Mouse (Mus musculus): ENCODE data around the gene Clcf1. TPM values are rescaled to one million over a fixed set of nuclear protein-coding genes. Genes with fewer than 3 reads are reported as not detected.
A peak's percentile ranks its signal among the peaks of the same experiment; 100 is the strongest.

Gene Clcf1
- polyA plus RNA-seq, 1 experiment from 2014 or later, result 0.39 TPM

DNA sequence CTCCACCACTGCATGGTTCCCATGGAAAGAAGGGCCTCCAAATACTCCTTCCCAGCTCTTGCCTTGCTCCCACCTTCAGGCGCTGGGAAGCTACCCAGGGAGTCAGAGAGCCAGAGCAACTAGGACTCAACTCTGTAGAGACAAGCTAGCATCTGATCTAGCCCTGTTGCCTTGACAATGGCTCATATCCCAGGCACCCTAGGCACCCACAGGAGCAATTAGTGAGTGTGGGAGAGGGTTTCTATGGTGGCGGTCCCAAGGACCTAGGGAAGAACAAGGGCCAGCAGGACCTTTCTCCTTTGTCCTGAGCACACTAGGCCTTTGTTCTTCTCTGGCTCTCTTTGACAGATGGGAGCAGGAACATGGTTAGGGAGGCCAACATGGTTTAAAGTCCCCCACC is 30.3 kb upstream of the Clcf1 start:
- Histone ChIP-seq H3K27ac (replicated peaks) (no peak overlapping the region), H3K27me3 (no peaks in the 10 kb centered on the region), H3K4me2 (replicated peaks) (no peak overlapping the region), H3K36me3 (no peaks in the 10 kb centered on the region), H3K4me1 (peaks cover 8% of the 10 kb centered on the region), H3K9me3 (no peaks in the 10 kb centered on the region), H3K4me3 (no peak overlapping the region), H3K9ac (replicated peaks) (no peak overlapping the region)
- 68% methylated on average over 2 of the region's 2 CpGs for WGBS
- ATAC-seq (replicated peaks), result no peak

DNA sequence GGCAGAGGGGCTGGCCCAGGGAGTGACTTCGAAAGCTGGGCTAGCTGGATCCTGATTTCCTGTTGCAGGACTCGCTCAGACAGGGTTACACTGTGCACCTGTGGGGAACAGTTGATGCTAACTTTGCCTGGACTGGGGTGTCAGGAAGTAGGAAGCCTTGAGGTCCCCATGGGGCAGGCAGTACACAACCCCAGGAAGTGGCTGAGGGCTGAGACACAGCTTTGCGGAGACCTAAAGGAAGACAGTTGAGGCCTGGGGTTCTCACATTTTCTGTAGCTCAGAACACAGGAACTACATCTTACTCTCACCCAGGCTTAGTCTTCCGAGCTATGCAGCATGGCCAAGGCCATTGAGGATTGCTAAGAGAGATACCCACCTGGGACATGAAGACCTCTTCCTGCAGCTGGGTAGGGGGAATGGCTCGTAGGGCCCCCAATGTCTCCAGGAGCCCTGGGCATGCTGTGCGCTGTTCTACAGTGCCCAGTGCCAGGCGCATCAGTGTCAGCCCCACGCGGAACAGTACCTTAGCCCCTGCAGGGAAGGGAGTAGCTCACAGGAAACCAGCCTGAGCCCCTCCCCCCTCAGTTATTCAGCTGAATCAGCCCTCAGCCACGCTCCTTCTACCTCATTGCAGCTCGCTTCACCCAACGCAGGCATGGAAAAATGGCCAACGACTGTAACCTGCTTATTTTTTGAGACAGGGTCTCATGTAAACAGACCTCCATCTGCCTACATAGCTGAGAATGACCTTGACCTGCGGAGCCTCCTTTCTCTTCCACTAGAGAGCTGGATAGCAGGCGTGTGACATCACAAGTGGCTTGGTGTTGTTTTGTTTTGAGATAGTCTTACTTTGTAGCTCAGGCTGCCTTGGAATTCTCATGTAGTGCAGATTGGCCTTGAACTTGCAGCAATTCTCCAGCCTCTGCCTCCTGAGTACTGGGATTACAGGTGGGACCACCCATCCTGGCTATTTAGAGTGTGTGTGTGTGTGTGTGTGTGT is 28.8 kb upstream of the Clcf1 start:
- no peaks in the 10 kb centered on the region for H3K36me3 ChIP-seq
- 66% methylated on average over 15 of the region's 15 CpGs for WGBS
- H3K9ac ChIP-seq (replicated peaks), result no peak overlapping the region
- peaks cover 8% of the 10 kb centered on the region for H3K4me1 ChIP-seq
- no peak overlapping the region for H3K4me3 ChIP-seq
- no peak for ATAC-seq (replicated peaks)
- H3K9me3 ChIP-seq, result no peaks in the 10 kb centered on the region
- H3K4me2 ChIP-seq (replicated peaks), result no peak overlapping the region
- no peak overlapping the region for H3K27ac ChIP-seq (replicated peaks)
- no peaks in the 10 kb centered on the region for H3K27me3 ChIP-seq

DNA sequence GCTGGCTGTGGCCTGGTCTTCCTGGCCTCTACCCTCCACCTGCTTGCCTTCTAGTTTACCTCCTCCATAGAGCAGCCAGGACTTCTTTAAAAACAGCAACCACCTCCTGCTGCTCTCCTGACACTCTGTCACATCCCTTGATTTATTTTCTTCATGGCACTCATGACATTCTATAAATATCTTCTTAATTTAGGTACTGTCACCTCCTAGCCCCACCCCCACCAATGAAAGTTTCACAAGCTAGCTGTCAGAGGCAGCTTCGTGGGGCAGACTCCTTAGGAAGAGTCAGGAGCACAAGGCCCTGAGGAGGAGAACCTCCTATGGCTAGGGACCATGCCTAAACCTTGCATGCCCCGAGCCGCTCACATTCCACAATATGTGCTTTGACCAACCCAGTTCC is 26.7 kb upstream of the Clcf1 start:
- Histone ChIP-seq H3K4me2 (replicated peaks) (no peak overlapping the region), H3K4me1 (0 out of 2 replicates have a peak, but pooled peaks cover 3% of the 10 kb centered on the region), H3K9ac (replicated peaks) (no peak overlapping the region), H3K9me3 (no peaks in the 10 kb centered on the region), H3K36me3 (no peaks in the 10 kb centered on the region), H3K4me3 (no peak overlapping the region), H3K27ac (replicated peaks) (no peak overlapping the region), H3K27me3 (no peaks in the 10 kb centered on the region)
- ATAC-seq (replicated peaks), result no peak
- 71% methylated on average over 3 of the region's 3 CpGs for WGBS

DNA sequence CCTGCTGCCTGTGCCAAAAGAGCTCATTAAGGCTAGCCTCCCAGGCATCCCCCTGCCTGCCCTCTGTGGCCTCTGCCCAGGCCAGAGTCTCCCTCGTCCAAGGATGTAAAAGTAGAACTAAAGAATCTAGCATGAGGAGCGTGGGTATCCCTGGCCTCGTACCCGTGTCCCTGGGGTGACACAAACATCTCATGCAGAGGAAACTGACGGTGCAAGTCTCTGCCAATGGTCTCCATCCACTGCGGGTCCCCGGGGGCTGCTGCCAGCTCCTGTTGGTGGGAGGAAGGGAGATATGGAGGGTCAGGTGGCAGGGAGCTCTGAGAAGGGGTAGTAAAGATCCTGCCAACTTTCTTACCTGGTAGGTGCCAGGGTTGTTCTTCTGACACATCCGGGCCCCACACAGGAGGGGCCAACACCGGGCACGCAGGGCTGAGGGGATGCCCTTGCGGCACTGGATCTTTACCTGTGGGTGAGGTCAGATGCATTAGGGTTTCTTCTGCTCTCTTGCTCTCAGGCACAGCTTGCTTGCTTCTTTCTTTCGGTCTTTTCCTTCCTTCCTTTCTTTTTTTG is 24.9 kb upstream of the Clcf1 start:
- H3K27ac ChIP-seq (replicated peaks), result no peak overlapping the region
- 92% methylated on average over 12 of the region's 12 CpGs for WGBS
- H3K4me2 ChIP-seq (replicated peaks), result no peak overlapping the region
- no peak for ATAC-seq (replicated peaks)
- H3K27me3 ChIP-seq, result no peaks in the 10 kb centered on the region
- H3K9me3 ChIP-seq, result no peaks in the 10 kb centered on the region
- no peak overlapping the region for H3K4me3 ChIP-seq
- peaks cover 20% of the 10 kb centered on the region for H3K4me1 ChIP-seq
- peaks cover 10% of the 10 kb centered on the region for H3K36me3 ChIP-seq
- H3K9ac ChIP-seq (replicated peaks), result no peak overlapping the region

DNA sequence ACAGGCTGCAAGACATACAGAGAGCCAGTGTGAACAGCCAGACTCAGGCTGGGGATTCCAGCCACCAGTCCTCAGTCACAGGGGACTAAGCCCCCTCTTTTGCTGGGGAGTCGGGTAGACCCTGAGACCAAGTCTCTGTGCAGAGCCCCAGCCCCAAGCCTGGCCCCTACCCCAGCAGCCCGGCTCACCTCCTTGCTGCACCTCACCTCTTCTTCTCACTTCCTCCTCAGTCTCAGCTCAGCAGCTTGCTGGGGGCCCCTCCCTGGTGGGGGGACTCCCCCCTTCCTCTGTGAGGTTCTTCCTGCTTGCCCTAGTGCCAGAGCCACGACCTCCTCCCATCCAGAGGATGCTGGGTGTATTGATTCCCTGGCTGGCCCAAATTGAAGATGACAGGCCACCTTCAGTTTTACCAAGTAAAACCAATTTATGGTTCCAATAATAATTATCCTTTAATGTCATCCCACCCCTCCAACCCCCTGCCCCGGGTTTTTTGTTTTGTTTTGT is 23.2 kb upstream of the Clcf1 start, which contains the start of gene Tbc1d10c:
Tbc1d10c (minus strand) TSS at position 454 of the 504 bp plus-strand sequence.
- peak within 1 kb of the TSS; percentile 98 for H3K9ac ChIP-seq (replicated peaks)
- peak within 1 kb of the TSS; percentile 95 for H3K4me3 ChIP-seq
- peak within 1 kb of the TSS; percentile 88 for H3K27ac ChIP-seq (replicated peaks)
- no peak for ATAC-seq (replicated peaks)
- H3K27me3 ChIP-seq, result no peaks in the 10 kb centered on the region
- peak within 1 kb of the TSS; percentile 87 for H3K4me2 ChIP-seq (replicated peaks)
- H3K4me1 ChIP-seq, result peaks cover 35% of the 10 kb centered on the region
- 74% methylated on average over 4 of the region's 4 CpGs for WGBS
- peaks cover 27% of the 10 kb centered on the region for H3K36me3 ChIP-seq
- no peaks in the 10 kb centered on the region for H3K9me3 ChIP-seq

DNA sequence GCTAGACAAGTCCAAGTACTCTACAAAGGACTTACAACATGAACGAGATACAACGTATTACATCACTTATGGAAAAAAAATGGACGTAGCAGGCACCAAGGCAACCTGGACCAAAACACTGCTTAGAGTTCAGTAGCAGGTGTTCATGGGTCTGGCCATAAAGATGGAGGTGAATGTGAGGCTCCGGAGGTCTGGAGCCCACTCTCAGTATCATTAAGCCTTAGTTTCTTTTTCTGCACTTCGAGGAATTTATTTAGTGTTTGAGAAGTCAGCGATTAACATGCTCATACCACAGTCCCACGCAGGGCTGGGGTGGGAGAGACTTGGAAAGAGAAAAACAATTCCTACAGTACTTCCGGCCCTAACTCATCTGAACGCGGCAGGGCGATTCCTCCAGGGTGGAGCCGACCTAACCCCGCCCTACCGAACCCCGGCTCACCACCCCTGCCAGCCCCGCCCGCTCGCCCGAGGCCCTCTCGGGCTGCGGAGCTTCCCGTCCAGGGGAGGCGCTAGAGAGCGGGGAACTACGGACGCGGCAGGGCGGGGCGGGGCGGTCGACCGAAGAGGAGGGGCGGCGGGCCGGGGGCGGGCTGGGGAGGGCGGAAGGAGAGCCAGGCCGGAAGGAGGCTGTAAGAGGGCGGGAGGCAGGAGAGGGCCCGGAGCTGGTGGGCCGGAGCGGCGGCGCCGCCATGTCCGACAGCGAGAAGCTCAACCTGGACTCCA is 22.3 kb upstream of the Clcf1 start, which contains the start of gene Ppp1ca:
Ppp1ca (plus strand) TSS at position 538 of the 723 bp plus-strand sequence.
- peak within 1 kb of the TSS; percentile 95 for H3K4me3 ChIP-seq
- no peaks in the 10 kb centered on the region for H3K27me3 ChIP-seq
- 9% methylated on average over 35 of the region's 47 CpGs for WGBS
- peak; percentile 87 for ATAC-seq (replicated peaks)
- peak within 1 kb of the TSS; percentile 88 for H3K27ac ChIP-seq (replicated peaks)
- peak within 1 kb of the TSS; percentile 87 for H3K4me2 ChIP-seq (replicated peaks)
- H3K4me1 ChIP-seq, result peaks cover 38% of the 10 kb centered on the region
- peaks cover 36% of the 10 kb centered on the region for H3K36me3 ChIP-seq
- no peaks in the 10 kb centered on the region for H3K9me3 ChIP-seq
- peak within 1 kb of the TSS; percentile 98 for H3K9ac ChIP-seq (replicated peaks)

DNA sequence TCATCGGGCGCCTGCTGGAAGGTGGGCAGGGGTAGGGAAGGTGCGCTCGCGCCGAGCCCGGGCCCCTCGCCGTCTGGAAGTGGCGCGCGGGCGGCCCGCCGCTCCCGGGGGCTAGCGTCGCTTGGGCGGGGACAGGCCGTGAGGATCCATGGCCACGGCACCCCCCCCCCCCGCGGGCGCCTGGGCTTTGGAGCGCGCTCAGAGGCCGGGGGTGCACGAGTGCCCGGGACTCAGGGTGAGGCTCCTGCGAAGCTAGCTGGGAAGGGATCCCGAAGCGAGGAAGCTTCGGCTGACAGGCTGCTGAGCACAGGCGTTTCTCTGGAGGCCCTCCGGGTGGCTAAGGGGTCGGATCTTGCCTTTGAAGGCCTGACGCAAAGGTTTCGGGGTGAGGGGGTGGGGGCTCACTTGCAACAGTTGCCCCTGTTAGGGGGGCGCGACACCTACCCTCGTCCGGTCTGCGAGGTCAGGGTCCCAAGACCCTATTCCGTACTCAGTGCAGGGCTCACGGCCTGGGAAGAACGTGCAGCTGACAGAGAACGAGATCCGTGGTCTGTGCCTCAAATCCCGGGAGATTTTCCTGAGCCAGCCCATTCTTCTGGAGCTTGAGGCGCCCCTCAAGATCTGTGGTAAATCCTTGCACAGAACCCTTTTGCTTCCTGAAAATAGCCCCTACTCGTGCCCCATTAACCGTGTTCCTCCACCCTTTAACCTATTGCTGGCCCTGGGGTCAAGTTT is 21.6 kb upstream of the Clcf1 start:
- Histone ChIP-seq H3K4me2 (replicated peaks) (peak overlapping the region; percentile 87), H3K36me3 (peaks cover 41% of the 10 kb centered on the region), H3K4me1 (peaks cover 38% of the 10 kb centered on the region), H3K4me3 (peak overlapping the region; percentile 95), H3K9me3 (no peaks in the 10 kb centered on the region), H3K9ac (replicated peaks) (peak overlapping the region; percentile 98), H3K27ac (replicated peaks) (peak overlapping the region; percentile 88), H3K27me3 (no peaks in the 10 kb centered on the region)
- ATAC-seq (replicated peaks), result peak; percentile 12
- under 1% methylated on average over 51 of the region's 52 CpGs for WGBS

DNA sequence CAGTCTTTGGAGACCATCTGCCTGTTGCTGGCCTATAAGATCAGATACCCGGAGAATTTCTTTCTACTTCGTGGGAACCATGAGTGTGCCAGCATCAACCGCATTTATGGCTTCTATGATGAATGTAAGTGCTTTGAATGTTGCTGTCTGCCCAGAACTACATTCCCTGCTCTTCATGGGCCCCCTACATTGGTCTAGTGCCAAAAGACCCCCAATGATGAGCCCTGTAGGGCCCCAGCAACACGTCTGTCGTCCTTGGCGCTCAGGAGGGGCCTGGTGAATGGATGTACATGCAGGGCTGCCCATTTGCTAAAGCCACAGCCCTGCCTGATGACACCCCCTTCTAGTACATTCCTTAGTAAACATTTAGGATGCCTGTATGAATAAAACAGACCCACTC is 20.9 kb upstream of the Clcf1 start:
- peaks cover 38% of the 10 kb centered on the region for H3K4me1 ChIP-seq
- peaks cover 41% of the 10 kb centered on the region for H3K36me3 ChIP-seq
- H3K27me3 ChIP-seq, result no peaks in the 10 kb centered on the region
- 57% methylated on average over 6 of the region's 6 CpGs for WGBS
- no peak overlapping the region for H3K27ac ChIP-seq (replicated peaks)
- H3K9me3 ChIP-seq, result no peaks in the 10 kb centered on the region
- peak overlapping the region; percentile 95 for H3K4me3 ChIP-seq
- peak overlapping the region; percentile 98 for H3K9ac ChIP-seq (replicated peaks)
- no peak for ATAC-seq (replicated peaks)
- peak overlapping the region; percentile 87 for H3K4me2 ChIP-seq (replicated peaks)

DNA sequence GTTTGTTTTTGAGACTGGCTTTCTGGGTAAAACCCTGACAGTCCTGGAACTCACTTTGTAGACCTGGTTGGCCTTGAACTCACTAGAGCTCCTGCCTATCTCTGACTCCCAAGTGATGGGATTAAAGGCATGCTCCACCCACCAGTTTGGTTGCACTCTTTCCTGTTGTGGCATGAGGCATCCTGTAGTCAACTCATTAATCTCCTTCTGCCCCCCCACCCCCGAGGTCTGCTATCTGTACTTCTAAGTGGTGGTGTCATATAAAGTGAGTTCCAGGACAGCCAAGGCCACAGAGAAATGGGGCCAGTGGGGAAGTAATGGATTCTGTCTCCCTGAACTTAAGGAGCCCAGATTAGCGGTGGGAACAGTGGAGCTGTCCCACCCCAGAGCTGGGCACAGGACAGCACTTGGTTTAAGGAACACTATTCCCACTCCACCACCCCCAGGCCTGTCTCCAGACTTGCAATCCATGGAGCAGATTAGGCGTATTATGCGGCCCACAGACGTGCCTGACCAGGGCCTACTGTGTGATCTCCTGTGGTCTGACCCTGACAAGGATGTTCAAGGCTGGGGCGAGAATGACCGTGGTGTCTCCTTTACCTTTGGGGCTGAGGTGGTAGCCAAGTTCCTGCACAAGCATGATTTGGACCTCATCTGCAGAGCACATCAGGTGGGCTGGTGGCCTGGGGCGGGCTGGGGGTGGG is 19.9 kb upstream of the Clcf1 start:
- Histone ChIP-seq H3K9me3 (no peaks in the 10 kb centered on the region), H3K36me3 (peaks cover 44% of the 10 kb centered on the region), H3K27me3 (no peaks in the 10 kb centered on the region), H3K4me2 (replicated peaks) (no peak overlapping the region), H3K27ac (replicated peaks) (0 out of 2 replicates have a peak overlapping the region, but pooled peaks have one; percentile 6), H3K4me3 (no peak overlapping the region), H3K9ac (replicated peaks) (no peak overlapping the region), H3K4me1 (peaks cover 38% of the 10 kb centered on the region)
- ATAC-seq (replicated peaks), result no peak
- 91% methylated on average over 8 of the region's 8 CpGs for WGBS

DNA sequence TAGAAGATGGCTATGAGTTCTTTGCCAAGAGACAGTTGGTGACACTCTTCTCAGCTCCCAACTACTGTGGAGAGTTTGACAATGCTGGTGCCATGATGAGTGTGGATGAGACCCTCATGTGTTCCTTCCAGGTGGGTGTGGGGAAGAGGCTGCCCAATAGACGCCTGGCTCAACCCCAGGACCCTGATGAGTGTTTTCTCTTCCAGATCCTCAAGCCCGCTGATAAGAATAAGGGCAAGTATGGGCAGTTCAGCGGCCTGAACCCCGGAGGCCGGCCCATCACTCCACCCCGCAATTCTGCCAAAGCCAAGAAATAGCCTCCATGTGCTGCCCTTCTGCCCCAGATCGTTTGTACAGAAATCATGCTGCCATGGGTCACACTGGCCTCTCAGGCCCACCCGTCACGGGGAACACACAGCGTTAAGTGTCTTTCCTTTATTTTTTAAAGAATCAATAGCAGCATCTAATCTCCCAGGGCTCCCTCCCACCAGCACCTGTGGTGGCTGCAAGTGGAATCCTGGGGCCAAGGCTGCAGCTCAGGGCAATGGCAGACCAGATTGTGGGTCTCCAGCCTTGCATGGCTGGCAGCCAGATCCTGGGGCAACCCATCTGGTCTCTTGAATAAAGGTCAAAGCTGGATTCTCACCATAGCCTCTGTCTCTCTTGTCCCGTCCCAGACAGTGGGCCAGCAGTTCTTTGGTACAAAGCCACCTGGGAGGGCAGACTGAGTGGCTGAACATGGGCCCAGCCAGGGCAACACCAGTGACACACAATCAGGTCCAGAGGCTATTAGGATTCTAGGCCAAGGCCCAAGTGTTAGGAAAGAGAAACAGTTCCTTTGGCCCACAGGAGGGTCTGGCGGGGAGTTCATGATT is 19.0 kb upstream of the Clcf1 start:
- no peak for ATAC-seq (replicated peaks)
- Histone ChIP-seq H3K36me3 (peaks cover 44% of the 10 kb centered on the region), H3K9ac (replicated peaks) (no peak overlapping the region), H3K9me3 (no peaks in the 10 kb centered on the region), H3K4me3 (no peak overlapping the region), H3K4me1 (peaks cover 38% of the 10 kb centered on the region), H3K4me2 (replicated peaks) (no peak overlapping the region), H3K27me3 (no peaks in the 10 kb centered on the region), H3K27ac (replicated peaks) (peak overlapping the region; percentile 49)
- WGBS, result 69% methylated on average over 12 of the region's 12 CpGs

All from forebrain, embryonic 15.5 days (tissue).